Mouse (Mus musculus) heart, postnatal 25 days (tissue): ENCODE data around the gene Rad17. TPM values are rescaled to one million over a fixed set of nuclear protein-coding genes. Genes with fewer than 3 reads are reported as not detected.

Experiments used
- DNase-seq: peaks from one replicate; pipeline ENCODE4 v3.0.0; 2022; ENCODE audit warnings: low spot score
- intact Hi-C: fragments of 180-260 bp; cut with DNase I; formaldehyde crosslinking; loops from one replicate; pipeline ENCODE4 v1.15.1; 2025
- total RNA-seq, 2 experiments: library from RNA; stranded (reverse); gene quantifications; 2 replicates each; pipeline ENCODE4 v1.2.3; 2021

Rad17 gene
- total RNA-seq, 2 experiments from 2014 or later: 12.5 to 15.3 TPM

DNA sequence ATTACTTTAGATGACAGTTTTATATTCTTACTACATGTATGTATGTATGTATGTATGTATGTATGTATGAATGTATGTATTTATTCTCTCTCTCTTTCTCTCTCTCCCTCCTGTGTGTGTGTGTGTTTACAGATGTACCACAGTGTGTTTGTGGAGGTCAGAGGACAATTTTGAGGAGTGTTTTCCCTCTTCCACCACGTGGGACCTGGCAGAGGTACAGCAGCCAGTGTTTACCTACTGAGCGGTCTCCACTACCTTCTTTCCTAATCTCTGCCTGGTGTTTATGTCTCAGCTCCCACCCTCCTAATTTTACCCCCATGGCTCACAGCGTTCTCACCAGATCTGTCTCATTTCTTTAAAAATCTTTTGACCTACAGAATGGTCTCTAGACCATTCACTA lies 71.6 kb downstream of the Rad17 start:
- DNase-seq: no peak
- intact Hi-C loops: no loop called here

DNA sequence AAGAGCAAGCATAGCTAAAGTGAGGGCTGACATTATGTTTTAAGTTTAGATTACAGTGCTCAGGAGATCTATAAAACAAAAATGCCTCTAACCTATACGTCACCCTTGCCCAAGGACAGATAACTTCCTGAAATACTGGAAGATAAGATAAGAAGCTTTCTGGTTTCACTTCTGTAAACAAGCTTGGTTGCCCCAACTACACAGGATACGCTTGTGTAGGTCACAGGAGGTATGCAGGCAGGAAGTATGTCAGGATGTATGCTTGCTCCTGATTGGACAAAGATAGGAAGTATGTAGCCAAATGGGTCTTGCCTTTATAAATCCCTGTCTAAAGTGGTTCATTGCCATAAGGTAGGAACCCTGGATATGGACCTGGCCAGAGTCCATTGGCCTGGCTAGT lies 74.9 kb downstream of the Rad17 start:
- intact Hi-C loops: no loop called here
- no peak for DNase-seq

DNA sequence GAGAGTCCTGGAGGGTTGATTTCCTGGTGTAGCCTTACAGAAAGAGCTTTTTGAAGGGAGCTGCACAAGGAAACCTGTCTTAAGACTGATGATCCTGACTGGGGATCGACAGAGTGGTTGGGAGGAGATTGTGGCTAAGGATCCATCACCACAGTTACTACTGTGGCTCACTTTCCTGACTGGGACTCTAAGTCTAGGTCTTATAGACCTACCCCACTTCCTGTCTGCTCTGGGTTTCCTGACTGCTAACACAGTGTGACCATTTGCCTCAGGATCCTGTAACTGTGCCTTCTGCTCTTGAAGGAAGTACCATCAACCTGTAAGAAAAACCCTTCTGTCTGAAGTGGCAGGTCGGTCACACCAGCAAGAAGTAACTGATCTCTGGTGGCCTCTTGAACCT lies 80.1 kb downstream of the Rad17 start:
- no peak for DNase-seq
- intact Hi-C loops: no loop called here

DNA sequence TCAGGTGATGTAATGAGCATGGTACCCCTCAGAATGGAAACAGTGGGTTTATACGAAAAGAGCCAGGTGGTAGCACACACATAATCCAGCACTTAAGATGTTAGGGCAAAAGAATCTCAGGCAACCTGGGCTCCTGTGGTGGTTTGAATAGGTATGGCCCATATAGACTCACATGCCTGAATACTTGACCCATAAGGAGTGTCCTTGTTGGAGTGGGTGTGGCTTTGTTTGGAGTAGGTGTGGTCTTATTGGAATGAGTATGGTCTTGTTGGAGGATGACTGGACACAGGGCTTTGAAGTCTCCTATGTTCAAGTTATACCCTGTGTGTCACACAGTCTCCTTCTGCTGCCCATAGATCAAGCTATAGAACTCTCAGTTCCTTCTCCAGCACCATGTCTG lies 82.5 kb downstream of the Rad17 start:
- DNase-seq: no peak
- intact Hi-C loops: no loop called here

Other genes starting within 250 kb of the Rad17 start
- gene Naip1, start 198.2 kb downstream of the Rad17 start, total RNA-seq: under 1 TPM; 0.10 to 0.11 TPM
- gene Gtf2h2, start 158.5 kb downstream of the Rad17 start, total RNA-seq: 10 to 100 TPM; 19.7 to 20.2 TPM
- under 1 TPM; 0.36 to 0.49 TPM for gene Ocln, start 98.3 kb downstream of the Rad17 start, total RNA-seq
- gene Marveld2, start 34.1 kb downstream of the Rad17 start, total RNA-seq: under 1 TPM; 0.18 to 0.59 TPM
- gene Ak6, start 72 bp downstream of the Rad17 start, total RNA-seq: 10 to 100 TPM; 59.5 to 60.8 TPM
- 10 to 100 TPM; 11.8 to 12.9 TPM for gene Taf9, start 528 bp upstream of the Rad17 start, total RNA-seq
- gene Ccdc125, start 18.7 kb upstream of the Rad17 start, total RNA-seq: under 1 TPM; 0.64 to 0.70 TPM
- 10 to 100 TPM; 20.5 to 22.8 TPM for gene Cdk7, start 79.9 kb upstream of the Rad17 start, total RNA-seq
- 100 to 1,000 TPM; 195 to 221 TPM for gene Mrps36, start 93.6 kb upstream of the Rad17 start, total RNA-seq
- under 1 TPM in 1 of 2 experiments, not detected in 1; 0.20 TPM for gene Cenph, start 124.8 kb upstream of the Rad17 start, total RNA-seq
- gene Ccnb1, start 135.5 kb upstream of the Rad17 start, total RNA-seq: 1 to 10 TPM in 1 of 2 experiments, under 1 TPM in 1; 0.55 to 1.4 TPM
- 10 to 100 TPM; 20.5 to 23.8 TPM for gene Slc30a5, start 182.4 kb upstream of the Rad17 start, total RNA-seq